Mouse (Mus musculus) heart, embryonic 11.5 days (tissue): ENCODE data around the gene Micall1. TPM values are rescaled to one million over a fixed set of nuclear protein-coding genes. Genes with fewer than 3 reads are reported as not detected.

Source experiments
- polyA plus RNA-seq: library from polyadenylated mRNA; unstranded; fragments of >200 nt; fragmentation: Nextera tagmentation; extraction: Ambion mirVana; gene quantifications from 2 replicates; pipeline ENCODE4 v1.2.1, GENCODE M21; 2014

The Micall1 gene
- polyA plus RNA-seq, 1 experiment from 2014 or later = 11.9 TPM

Other genes starting within 250 kb of the Micall1 start
- 29.3 and 31.7 TPM in 2 replicates for gene Gga1, start 231.7 kb upstream of the Micall1 start, polyA plus RNA-seq
- gene Gm49510, start 209.2 kb upstream of the Micall1 start, polyA plus RNA-seq = 0.23 and 0.47 TPM in 2 replicates
- 25.0 and 29.3 TPM in 2 replicates for gene Sh3bp1, start 209.1 kb upstream of the Micall1 start, polyA plus RNA-seq
- gene Pdxp, start 195.0 kb upstream of the Micall1 start, polyA plus RNA-seq = 24.3 and 25.7 TPM in 2 replicates
- 541 and 566 TPM in 2 replicates for gene Lgals1, start 182.2 kb upstream of the Micall1 start, polyA plus RNA-seq
- gene Nol12, start 174.0 kb upstream of the Micall1 start, polyA plus RNA-seq = 43.6 and 51.4 TPM in 2 replicates
- 49.5 and 57.8 TPM in 2 replicates for gene Triobp, start 161.2 kb upstream of the Micall1 start, polyA plus RNA-seq
- gene H1f0, start 80.4 kb upstream of the Micall1 start, polyA plus RNA-seq = 74.6 and 178 TPM in 2 replicates
- not detected in 2 replicates for gene Galr3, start 67.0 kb upstream of the Micall1 start, polyA plus RNA-seq
- 28.2 and 28.7 TPM in 2 replicates for gene Ankrd54, start 46.0 kb upstream of the Micall1 start, polyA plus RNA-seq
- 166 and 189 TPM in 2 replicates for gene Eif3l, start 33.7 kb upstream of the Micall1 start, polyA plus RNA-seq
- gene Polr2f, start 32.1 kb downstream of the Micall1 start, polyA plus RNA-seq = 284 and 297 TPM in 2 replicates
- gene 1700088E04Rik, start 32.4 kb downstream of the Micall1 start, polyA plus RNA-seq = 7.1 and 8.2 TPM in 2 replicates
- 1.1 and 1.3 TPM in 2 replicates for gene Sox10, start 56.3 kb downstream of the Micall1 start, polyA plus RNA-seq
- 17.6 and 19.3 TPM in 2 replicates for gene Pick1, start 120.3 kb downstream of the Micall1 start, polyA plus RNA-seq
- gene Gm49486, start 120.5 kb downstream of the Micall1 start, polyA plus RNA-seq = 0.59 and 0.64 TPM in 2 replicates
- 0.17 TPM in 1 of 2 replicates, not detected in the other for gene Slc16a8, start 145.9 kb downstream of the Micall1 start, polyA plus RNA-seq
- gene Baiap2l2, start 176.6 kb downstream of the Micall1 start, polyA plus RNA-seq = 11.1 and 14.0 TPM in 2 replicates
- 11.6 and 12.9 TPM in 2 replicates for gene Pla2g6, start 219.5 kb downstream of the Micall1 start, polyA plus RNA-seq
- gene Maff, start 237.7 kb downstream of the Micall1 start, polyA plus RNA-seq = 3.0 and 3.3 TPM in 2 replicates